8 mouse cellular contexts compared by ENCODE assay signal in the genomic region with DNA sequence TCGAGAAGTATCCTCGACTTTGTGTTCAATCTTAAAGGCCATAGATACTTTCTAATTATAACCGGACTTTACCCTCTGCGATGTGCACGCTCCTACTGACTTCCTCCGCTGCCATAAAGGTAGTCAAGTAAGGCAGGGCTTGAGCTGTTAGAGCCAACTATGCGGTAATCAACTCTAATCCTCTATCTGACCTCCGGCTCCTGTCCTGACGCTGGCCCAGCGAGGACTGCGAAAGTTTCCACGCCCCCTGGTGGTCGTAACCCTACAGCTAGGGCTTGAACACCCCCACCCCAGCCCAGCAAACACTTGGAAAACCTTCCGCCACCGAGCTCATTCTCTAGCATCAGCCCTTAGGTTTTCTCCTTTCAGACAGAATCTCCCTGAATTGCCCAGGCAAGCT. TPM values are rescaled to one million over a fixed set of nuclear protein-coding genes. Genes with fewer than 3 reads are reported as not detected.
DNase-seq lines count a peak whose midpoint lies in the region; ATAC-seq lines count a peak whose summit lies in the region.

No protein-coding gene starts in this region.

- H3K27ac ChIP-seq in intestine, embryonic 14.5 days (ENCODE audit: low read depth) = no peak overlapping the region
- no peak overlapping the region for H3K27ac ChIP-seq in limb, embryonic 10.5 days
- H3K27ac ChIP-seq in midbrain, embryonic 11.5 days (ENCODE audit: low read depth, low read length) = no peak overlapping the region

- peak overlapping the region; percentile 93 for H3K4me2 ChIP-seq in intestine, embryonic 14.5 days (ENCODE audit: low read length)
- peak overlapping the region; percentile 93 for H3K4me2 ChIP-seq in midbrain, embryonic 11.5 days

- peak; percentile 63; the same call in 1 of the 2 replicates for ATAC-seq in intestine, embryonic 14.5 days (replicated peaks; ENCODE audit: low FRiP score, low TSS enrichment, low read depth)
- ATAC-seq in midbrain, embryonic 11.5 days (ENCODE audit: low FRiP score) = peak; percentile 87

- 0 out of 2 replicates have a peak, but pooled peaks cover 6% of the 10 kb centered on the region for H3K27me3 ChIP-seq in intestine, embryonic 14.5 days (replicated peaks; ENCODE audit: control insufficient read depth, insufficient read depth, low read length)
- H3K27me3 ChIP-seq in limb, embryonic 10.5 days (ENCODE audit: low read depth, poor library complexity, severe bottlenecking) = peaks cover 53% of the 10 kb centered on the region
- peaks cover 7% of the 10 kb centered on the region for H3K27me3 ChIP-seq in midbrain, embryonic 11.5 days (ENCODE audit: control insufficient read depth, insufficient read depth, low read length)

- 0 out of 2 replicates have a peak, but pooled peaks cover 3% of the 10 kb centered on the region for H3K4me1 ChIP-seq in intestine, embryonic 14.5 days (replicated peaks; ENCODE audit: control insufficient read depth, insufficient read depth, low read length)
- H3K4me1 ChIP-seq in limb, embryonic 10.5 days = peaks cover 16% of the 10 kb centered on the region
- peaks cover 6% of the 10 kb centered on the region; the same call in 1 of the 2 replicates for H3K4me1 ChIP-seq in midbrain, embryonic 11.5 days (ENCODE audit: control insufficient read depth, insufficient read depth, low read length)

- no peak overlapping the region for H3K9ac ChIP-seq in intestine, embryonic 14.5 days (ENCODE audit: low read length)
- no peak overlapping the region for H3K9ac ChIP-seq in midbrain, embryonic 11.5 days (ENCODE audit: low read length)

- WGBS in intestine, embryonic 14.5 days = under 1% methylated on average over 15 of the region's 15 CpGs
- WGBS in limb, embryonic 10.5 days = under 1% methylated on average over 15 of the region's 15 CpGs
- WGBS in midbrain, embryonic 11.5 days = under 1% methylated on average over 15 of the region's 15 CpGs

- peak; percentile 42 for DNase-seq in T-cell, adult 2 months (ENCODE audit: low spot score)
- peak; percentile 68 to 84 for DNase-seq in cerebellum, postnatal 25 days
- DNase-seq in gastrocnemius, postnatal 25 days = peak; percentile 56
- DNase-seq in intestine, embryonic 14.5 days (ENCODE audit: low spot score) = peak; percentile 92
- peak; percentile 89 for DNase-seq in limb, embryonic 10.5 days (ENCODE audit: low spot score)
- peak; percentile 96 for DNase-seq in midbrain, embryonic 11.5 days (ENCODE audit: low spot score, missing footprints)
- peak; percentile 82 for DNase-seq in right cerebral cortex, postnatal 4 days
- peak; percentile 86 for DNase-seq in yolk sac, embryonic 10.5 days (ENCODE audit: low spot score)

- peak overlapping the region; percentile 64 for H3K4me3 ChIP-seq in intestine, embryonic 14.5 days (ENCODE audit: low read depth, low read length)
- H3K4me3 ChIP-seq in limb, embryonic 10.5 days = peak overlapping the region; percentile 70
- H3K4me3 ChIP-seq in midbrain, embryonic 11.5 days (ENCODE audit: low read depth, low read length) = peak overlapping the region; percentile 74

- H3K36me3 ChIP-seq in intestine, embryonic 14.5 days (ENCODE audit: control insufficient read depth, insufficient read depth, low read length) = no peaks in the 10 kb centered on the region
- no peaks in the 10 kb centered on the region for H3K36me3 ChIP-seq in limb, embryonic 10.5 days
- no peaks in the 10 kb centered on the region for H3K36me3 ChIP-seq in midbrain, embryonic 11.5 days (ENCODE audit: control insufficient read depth, insufficient read depth, low read length)

- no peaks in the 10 kb centered on the region for H3K9me3 ChIP-seq in intestine, embryonic 14.5 days (ENCODE audit: control insufficient read depth, low read length)
- no peaks in the 10 kb centered on the region for H3K9me3 ChIP-seq in limb, embryonic 10.5 days (replicated peaks)
- H3K9me3 ChIP-seq in midbrain, embryonic 11.5 days (ENCODE audit: control insufficient read depth, low read length) = no peaks in the 10 kb centered on the region

RNA-seq across cellular contexts. Expression of a gene that starts 0.6 kb away (rescaled TPM):
- total RNA-seq in gastrocnemius, postnatal 25 days (2021) = 1 to 10 TPM; 1.0 to 1.6 TPM
- 28.4 and 30.0 TPM in 2 replicates for polyA plus RNA-seq in intestine, embryonic 14.5 days (2014; fragmentation: Nextera tagmentation; extraction: Ambion mirVana)
- 5.6 and 6.3 TPM in 2 replicates for polyA plus RNA-seq in limb, embryonic 10.5 days (2016; fragmentation: Nextera tagmentation; extraction: Ambion mirVana)
- polyA plus RNA-seq in midbrain, embryonic 11.5 days (2014; fragmentation: Nextera tagmentation; extraction: Ambion mirVana) = 19.5 and 23.1 TPM in 2 replicates

RNA-seq across cellular contexts. Expression of a gene that starts 19.2 kb away (rescaled TPM):
- total RNA-seq in gastrocnemius, postnatal 25 days (2021) = not detected
- 0.12 TPM in 1 of 2 replicates, not detected in the other for polyA plus RNA-seq in intestine, embryonic 14.5 days (2014; fragmentation: Nextera tagmentation; extraction: Ambion mirVana)
- polyA plus RNA-seq in limb, embryonic 10.5 days (2016; fragmentation: Nextera tagmentation; extraction: Ambion mirVana) = 0.06 TPM in 1 of 2 replicates, not detected in the other
- polyA plus RNA-seq in midbrain, embryonic 11.5 days (2014; fragmentation: Nextera tagmentation; extraction: Ambion mirVana) = not detected in 2 replicates

RNA-seq across cellular contexts. Expression of a gene that starts 41.1 kb away (rescaled TPM):
- total RNA-seq in gastrocnemius, postnatal 25 days (2021) = not detected
- polyA plus RNA-seq in intestine, embryonic 14.5 days (2014; fragmentation: Nextera tagmentation; extraction: Ambion mirVana) = not detected in 2 replicates
- polyA plus RNA-seq in limb, embryonic 10.5 days (2016; fragmentation: Nextera tagmentation; extraction: Ambion mirVana) = not detected in 2 replicates
- polyA plus RNA-seq in midbrain, embryonic 11.5 days (2014; fragmentation: Nextera tagmentation; extraction: Ambion mirVana) = not detected in 2 replicates

RNA-seq across cellular contexts. Expression of a gene that starts 49.6 kb away (rescaled TPM):
- total RNA-seq in gastrocnemius, postnatal 25 days (2021) = 10 to 100 TPM; 53.1 to 57.1 TPM
- polyA plus RNA-seq in intestine, embryonic 14.5 days (2014; fragmentation: Nextera tagmentation; extraction: Ambion mirVana) = 67.1 and 67.8 TPM in 2 replicates
- 54.2 and 63.0 TPM in 2 replicates for polyA plus RNA-seq in limb, embryonic 10.5 days (2016; fragmentation: Nextera tagmentation; extraction: Ambion mirVana)
- 57.2 and 60.8 TPM in 2 replicates for polyA plus RNA-seq in midbrain, embryonic 11.5 days (2014; fragmentation: Nextera tagmentation; extraction: Ambion mirVana)

RNA-seq across cellular contexts. Expression of a gene that starts 55.1 kb away (rescaled TPM):
- not detected for total RNA-seq in gastrocnemius, postnatal 25 days (2021)
- polyA plus RNA-seq in intestine, embryonic 14.5 days (2014; fragmentation: Nextera tagmentation; extraction: Ambion mirVana) = not detected in 2 replicates
- polyA plus RNA-seq in limb, embryonic 10.5 days (2016; fragmentation: Nextera tagmentation; extraction: Ambion mirVana) = not detected in 2 replicates
- not detected in 2 replicates for polyA plus RNA-seq in midbrain, embryonic 11.5 days (2014; fragmentation: Nextera tagmentation; extraction: Ambion mirVana)

Comparison
In these comparisons a context has a peak if more than half of its experiments do, and no peak if none do; other contexts are left out.
1. DNase-seq: peak in every context shown above with its lines; median percentile 96 in midbrain, embryonic 11.5 days; 92 in intestine, embryonic 14.5 days; 89 in limb, embryonic 10.5 days; 86 in yolk sac, embryonic 10.5 days; 82 in right cerebral cortex, postnatal 4 days; 76 in cerebellum, postnatal 25 days; 56 in gastrocnemius, postnatal 25 days; 42 in T-cell, adult 2 months.